Mouse (Mus musculus): ENCODE results near the gene Tmem30b. TPM values are rescaled to one million over a fixed set of nuclear protein-coding genes. Genes with fewer than 3 reads are reported as not detected.
A peak's percentile ranks its signal among the peaks of the same experiment; 100 is the strongest.
"Not testable (repeated sequence)": the region's sequence is repeated elsewhere in the genome, so short reads cannot be mapped to it uniquely, and the experiment has no call there.

Gene Tmem30b
- under 1 TPM in 1 of 2 experiments, not detected in 1; 0.21 TPM for total RNA-seq (2021)
- long read RNA-seq, experiment 1: 0 reads
- long read RNA-seq, experiment 2, partial matches to known transcripts: 0 of 1 reads
- long read RNA-seq, experiment 2, other reads (novel, unspliced or antisense): 0 of 1 reads

DNA sequence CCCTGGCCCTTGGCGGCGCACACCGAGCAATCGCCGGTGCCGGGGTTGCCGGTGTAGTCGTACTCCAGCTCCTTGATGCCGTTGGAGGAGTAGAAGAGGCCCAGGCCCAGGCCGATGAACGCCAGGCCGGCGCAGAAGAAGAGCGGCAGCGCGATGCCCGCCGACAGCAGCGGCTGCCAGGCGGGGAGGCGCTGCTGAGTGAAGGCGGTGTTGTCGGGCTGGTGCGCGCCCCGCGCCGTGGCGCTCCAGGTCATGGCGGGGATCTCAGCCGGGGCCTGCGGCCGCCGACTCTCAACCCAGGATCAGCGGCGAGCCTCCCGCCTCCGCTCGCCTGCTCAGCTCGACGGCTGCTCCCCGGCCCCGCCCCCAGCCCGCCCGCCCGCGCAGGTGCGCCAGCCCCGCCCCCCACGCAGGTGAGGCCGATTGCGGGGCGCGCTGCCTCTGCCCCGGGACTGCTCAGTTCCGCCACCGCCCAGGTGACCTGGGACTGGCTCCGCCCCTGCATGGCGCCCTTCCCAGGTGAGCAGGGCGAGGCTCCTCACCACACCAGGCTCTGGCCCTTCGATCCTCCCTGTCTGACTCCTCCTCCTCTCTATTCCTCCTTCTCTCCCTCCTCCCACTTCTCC lies at the start of gene Tmem30b:
Gene Tmem30b, minus strand, starts transcription at position 307 of the 626 bp plus-strand sequence.
- no peak for DNase-seq (ENCODE audit: low spot score in 2 of 2)

DNA sequence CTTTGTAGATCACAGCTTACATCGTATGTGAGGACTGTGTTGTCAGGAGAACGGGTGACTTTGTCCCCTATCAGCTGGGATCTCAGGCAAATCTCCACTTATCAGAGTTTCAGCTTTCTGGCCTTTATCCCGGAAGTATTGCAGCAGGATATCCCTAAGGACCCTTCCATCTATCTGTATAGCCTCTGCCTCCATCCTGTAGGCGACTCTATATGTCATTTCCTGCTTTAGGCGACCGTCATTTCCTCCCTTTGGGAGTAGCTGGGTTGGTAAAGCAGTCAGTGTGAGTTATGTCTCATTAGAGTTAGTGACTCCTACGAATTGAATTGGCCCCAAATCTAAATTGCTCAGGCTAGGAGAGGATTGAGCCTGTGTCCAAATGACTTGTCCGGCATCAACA lies 49.0 kb upstream of the Tmem30b start:
- DNase-seq (ENCODE audit: low spot score in 2 of 2): no peak

DNA sequence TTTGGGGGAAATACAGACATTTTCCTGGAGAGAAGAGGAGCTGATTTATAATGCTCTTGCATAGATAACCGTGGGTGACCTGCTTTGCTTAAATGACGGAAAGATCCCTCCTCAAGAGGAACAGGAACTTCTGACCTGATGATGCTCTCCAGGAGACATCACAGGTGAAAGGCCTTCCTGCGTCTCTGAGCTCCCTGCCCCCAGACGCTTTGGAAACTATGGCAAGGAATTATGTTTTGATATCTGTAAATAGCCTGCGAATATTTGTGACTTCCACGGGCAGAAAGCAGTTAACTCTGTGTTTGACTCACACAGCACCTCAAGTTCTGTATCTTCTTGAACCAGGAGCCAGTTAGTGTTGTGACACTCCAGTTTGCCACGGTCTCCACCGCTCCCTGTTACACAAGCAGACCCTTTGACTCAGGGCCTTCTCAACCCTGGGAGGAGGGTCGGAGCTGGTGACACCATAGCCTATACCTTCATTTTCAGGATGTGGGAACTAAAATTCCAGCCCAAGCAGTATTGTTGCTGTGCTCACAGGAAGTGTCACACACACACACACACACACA lies 48.1 kb upstream of the Tmem30b start:
- DNase-seq (ENCODE audit: low spot score in 2 of 2): no peak

DNA sequence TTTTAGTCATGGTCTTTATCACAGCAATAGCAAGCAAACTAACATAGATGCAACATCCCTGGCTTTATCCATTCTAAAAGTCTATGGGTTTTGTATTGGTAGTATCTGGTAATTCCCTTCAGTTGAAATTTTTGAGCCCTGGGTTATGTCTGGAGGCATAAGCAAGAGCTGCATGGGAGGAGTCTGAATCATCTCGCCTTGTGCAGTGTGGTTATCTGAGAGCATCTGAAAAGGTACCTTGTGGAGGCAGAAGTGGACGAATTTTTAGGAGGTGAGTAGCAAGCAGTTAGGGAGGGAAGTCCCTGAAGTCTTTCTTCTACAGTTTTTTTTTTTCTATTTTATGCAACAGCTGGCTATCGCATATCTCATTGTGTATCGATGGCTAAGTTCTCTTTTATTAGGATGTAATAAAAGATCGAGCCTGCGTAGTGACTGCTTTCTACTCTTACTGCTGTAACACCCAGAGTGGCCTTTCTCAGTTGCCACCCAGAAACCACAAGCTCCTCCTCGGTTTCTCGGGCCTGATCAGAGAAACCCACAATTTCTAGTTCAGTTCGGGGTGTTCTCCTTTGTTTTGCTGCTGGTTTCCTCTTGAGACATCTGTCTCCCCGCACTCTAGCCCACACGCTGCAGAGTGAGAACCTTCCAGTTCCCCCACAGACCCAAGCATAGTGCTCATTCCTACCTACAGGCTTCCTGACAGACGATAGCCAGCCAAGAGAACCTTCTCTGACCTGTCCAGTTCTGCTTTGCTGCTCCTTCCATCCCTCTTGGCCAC lies 47.0 kb upstream of the Tmem30b start:
- no peak for DNase-seq (ENCODE audit: low spot score in 2 of 2)

DNA sequence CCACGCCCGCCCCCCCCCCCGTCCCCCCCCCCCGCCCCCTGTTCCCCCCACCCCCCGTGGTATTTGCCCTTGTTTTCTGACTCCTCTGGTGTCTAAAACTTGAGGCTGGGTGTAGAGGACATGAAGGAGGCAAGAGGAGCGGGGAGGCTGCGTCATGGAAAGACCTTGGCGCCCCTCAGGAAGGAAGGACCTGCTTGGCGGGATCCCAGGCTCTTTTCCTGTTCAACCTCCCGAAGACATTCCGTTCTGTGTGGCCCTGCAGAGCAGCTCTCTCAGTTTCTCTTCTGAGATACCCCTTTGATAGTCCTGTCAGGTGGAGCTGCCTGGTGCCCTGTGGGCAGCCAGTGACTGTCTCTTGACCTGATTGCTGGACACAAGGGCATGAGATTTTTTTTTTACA lies 45.4 kb upstream of the Tmem30b start:
- no peak for DNase-seq (ENCODE audit: low spot score in 2 of 2)

DNA sequence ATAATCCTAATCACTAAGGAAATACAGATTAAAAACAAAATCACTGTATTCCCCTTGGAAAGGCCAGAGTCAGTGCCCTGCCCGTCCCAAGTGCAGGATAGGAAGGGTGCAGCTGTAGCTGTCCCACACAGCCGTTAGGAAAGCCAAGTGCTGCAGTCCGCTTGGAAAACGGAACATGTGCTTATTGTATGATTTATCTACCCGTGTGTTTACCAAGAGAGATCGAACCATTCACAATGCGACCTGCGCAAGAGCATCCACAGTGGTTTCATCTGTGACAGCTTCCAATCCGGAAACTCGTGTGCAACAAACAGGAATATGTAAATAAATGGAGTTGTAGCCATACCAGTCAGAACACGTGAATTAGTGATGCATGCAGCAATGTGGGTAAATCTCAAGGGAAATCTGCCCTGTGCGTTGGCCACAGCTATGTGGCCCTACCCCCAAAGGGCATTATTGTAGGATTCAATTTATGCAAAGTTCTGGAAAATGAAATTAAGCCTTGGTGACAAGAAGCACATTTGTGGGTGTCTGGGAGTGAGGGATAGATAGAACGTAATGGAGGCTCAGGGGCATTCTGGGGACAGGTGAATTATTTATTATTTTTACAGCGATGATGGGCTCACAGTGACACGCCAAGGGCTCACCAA lies 44.6 kb upstream of the Tmem30b start:
- DNase-seq (ENCODE audit: low spot score in 2 of 2): no peak

DNA sequence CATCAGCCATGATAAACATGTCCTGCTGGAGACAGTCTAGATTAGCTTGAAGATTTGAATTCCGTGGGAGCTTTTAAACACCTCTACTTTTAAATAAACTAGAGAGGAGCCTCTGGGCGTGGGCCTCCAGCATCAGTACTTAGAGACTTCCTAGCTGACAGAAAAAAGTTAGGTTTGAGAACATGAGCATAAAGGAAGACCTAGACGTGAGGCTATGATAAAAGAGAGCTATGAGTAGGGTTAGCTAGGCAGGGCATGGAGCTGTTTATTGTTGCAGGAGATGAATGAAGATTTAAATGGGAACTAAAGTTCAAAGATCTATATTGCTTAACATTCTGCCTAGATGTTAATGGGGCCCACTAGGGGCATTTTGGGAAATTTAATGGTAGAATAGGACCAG lies 41.1 kb upstream of the Tmem30b start:
- DNase-seq (ENCODE audit: low spot score in 2 of 2): no peak

DNA sequence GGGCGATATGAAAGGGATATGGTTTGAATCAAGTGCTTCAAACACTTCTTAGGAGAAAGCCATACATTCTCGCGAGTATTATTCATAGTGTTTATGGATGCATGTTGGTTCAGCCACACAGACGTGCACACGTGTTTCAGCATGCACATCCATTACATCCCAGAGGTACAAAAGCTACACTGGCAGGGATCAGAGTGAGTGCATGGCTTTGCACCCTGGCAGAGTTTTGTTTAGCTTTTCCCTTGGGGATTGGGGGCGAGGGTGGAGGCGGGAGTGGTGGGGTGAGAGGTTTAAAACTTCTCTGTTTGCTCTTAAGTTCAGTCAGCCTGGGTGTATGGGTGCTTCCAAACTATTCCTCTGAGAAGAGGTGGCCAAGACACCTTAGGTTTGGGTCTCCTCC lies 39.7 kb upstream of the Tmem30b start:
- no peak for DNase-seq (ENCODE audit: low spot score in 2 of 2)

DNA sequence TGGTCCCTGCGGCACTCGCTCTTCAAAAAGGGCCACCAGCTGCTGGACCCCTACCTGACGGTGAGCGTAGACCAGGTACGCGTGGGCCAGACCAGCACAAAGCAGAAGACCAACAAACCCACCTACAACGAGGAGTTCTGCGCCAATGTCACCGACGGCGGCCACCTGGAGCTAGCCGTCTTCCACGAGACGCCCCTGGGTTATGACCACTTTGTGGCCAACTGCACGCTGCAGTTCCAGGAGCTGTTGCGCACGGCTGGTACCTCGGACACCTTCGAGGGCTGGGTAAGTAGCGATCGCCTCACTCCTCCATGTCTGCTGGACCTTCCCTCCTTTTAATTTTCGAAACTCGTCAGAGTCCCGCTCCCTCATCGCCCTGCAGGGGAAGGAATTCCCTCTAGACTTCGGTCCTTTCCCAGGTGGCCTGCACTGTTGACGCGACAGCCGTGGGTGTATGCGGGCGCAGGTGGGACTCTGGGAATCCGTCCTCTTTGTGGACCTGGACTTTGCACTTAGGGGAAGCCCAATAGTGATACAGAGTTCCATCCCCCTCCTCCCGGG lies 39.1 kb upstream of the Tmem30b start:
- DNase-seq (ENCODE audit: low spot score in 2 of 2): no peak

DNA sequence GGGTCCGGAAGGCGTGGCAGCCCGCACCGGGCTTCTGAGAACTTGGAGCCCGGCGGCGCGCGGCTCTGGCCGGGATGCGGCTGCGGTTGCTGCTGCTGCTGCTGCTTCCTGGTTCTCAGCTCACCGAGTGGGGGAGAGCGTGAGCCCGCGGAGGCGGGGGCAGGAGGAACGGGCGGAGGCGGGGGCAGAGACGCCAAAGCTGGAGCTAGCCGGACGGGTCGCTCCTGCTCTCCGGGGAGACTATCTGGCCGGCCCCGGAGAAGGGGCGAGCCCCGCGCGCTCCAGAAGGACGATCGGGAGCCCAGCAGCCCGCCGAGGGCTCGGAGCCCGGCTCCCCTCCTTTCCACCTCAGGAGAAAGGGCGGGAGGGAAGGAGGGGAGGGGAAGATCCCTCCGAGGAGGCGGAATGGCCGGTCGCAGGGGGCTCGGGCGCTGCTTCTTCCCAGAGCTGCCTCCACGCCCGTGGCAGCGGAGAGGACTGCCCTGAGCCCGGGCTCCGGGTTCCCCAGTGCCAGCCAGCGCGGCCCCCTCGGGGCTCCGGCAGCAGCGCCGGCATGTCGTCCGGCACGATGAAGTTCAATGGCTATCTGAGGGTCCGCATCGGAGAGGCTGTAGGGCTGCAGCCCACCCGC lies 38.5 kb upstream of the Tmem30b start, which contains the start of gene Prkch:
Gene Prkch, plus strand, starts transcription at position 187 of the 631 bp plus-strand sequence.
- DNase-seq (ENCODE audit: low spot score in 2 of 2): peak; percentile 41 to 62

DNA sequence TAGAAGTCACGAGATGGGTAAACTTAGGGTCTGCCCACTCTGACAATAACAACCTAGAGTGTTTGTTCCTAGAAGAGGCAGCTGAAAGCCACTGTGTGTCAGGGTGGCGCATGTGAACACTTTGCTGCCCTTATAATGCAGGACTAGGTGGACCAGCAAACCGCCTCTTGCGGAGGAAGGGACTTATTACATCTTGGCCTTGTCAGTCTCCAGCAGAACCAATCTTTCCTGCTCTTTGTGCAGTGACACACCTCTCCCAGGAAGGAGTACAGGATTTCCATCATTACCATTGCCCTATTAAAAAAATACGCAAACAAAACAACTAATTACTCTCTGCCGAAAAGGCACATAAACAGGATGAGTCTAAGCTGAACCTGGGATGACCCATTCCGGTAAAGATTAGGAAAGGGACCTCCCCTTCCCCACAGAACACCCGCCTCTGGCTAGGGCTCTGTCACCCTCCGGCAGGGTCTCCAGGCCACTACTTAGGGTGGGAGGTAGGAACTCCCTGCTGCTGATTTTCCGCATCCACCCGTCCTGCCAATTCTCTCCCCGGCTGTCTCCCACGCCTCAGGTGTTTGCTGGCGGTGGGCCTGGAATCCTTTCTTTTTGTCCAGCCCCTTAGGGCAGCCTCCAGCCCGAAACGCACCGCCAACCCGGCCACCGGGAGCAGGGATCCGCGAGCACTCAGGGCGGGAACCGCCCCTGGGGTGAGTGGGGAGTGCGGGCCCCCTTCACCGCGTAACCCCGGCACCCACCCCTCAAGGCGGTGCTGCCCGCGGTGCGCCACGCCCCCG lies 37.8 kb upstream of the Tmem30b start:
- DNase-seq (ENCODE audit: low spot score in 2 of 2): no peak

DNA sequence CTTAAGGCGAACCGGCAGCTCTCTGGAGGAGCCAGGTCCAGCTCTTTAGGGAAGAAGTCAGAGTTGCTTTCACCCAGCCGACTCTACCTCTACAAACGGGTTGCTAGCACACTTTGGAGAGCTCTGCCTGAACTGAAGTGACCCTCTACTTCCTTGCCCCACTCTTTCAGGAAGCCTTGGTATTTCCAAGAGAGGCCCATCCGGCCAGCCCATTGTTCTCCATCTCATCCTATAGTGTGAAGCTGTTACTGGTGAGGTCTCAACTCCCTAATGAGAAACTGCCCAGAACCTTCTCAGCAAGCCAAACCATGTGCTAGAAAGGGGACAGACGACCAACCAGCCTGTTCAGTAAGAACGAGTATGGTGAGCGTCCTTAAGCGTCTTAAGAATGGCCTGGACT lies 37.1 kb upstream of the Tmem30b start:
- DNase-seq (ENCODE audit: low spot score in 2 of 2): no peak

DNA sequence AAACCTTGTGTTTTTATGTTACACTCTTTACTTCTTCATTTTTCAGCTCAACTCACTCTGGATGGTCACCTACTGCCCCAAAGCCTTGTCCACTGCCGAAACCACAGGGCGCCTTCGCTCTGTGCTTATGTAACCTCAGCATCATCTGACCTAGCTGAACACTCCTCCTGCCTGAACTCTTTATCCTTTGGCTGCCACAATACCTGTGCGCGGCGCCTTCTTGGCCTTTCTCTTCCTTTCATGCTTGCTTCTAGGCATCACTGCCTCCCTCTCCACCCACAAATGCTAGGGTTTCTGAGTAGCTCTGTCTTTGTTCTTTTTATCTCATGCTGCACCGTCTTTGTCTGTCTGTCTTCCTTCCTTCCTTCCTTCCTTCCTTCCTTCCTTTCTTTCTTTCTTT lies 34.6 kb upstream of the Tmem30b start:
- no peak for DNase-seq (ENCODE audit: low spot score in 2 of 2)

DNA sequence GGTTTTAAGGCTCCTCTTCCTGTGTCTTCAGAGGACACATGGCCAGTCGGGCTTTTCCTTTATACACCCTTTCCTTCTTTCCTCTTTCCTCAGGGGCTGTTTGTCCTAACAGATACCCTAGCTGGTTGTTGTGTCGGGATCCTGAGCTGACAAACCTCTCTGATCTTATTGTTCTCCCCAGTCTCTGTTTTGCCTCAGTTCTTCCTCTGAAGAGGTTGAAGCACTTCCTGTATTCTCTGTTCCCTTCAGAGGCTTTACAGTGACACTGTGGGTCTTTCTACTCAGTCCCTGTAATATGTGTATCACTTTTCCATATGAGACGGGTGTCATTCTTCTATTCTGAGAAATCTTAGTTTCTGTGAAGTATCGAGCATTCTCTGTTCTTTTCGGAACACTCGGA lies 31.9 kb upstream of the Tmem30b start:
- DNase-seq (ENCODE audit: low spot score in 2 of 2): no peak

DNA sequence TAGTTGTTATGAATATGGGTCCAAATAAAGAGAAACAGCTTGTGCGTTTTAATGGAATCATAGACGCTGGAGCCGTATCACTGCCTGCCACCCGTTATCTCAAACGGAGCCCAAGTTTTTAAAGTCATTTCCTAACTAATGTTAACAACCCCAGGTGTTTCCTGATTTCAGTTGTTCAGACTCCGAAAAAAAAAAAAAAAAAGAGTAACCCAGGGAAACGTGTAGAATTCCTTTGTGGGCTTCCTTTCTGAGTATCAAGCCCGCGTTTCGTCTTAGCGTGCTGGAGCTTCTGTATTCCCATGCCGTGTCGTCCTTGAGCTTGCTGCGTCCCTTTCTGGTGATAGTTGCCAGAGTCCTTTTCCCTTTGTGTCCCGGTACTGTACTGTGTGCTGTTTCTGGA lies 28.4 kb upstream of the Tmem30b start:
- no peak for DNase-seq (ENCODE audit: low spot score in 2 of 2)

DNA sequence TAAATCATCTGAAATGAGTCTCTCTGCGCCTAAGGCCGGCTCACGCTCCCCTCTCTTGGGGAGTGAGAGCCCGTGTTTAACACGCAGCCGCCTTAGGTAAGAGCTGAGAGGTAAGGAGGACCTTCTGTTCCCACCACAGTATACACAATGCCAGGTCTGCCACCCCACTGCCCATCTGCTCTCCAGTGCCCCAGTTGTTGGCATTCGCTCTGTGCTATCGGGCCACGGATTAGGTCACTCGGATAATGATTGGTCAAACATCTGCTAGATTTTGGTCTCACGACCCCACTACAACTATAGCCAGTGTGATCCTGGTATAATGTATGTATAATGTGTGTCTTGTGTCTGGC lies 19.4 kb upstream of the Tmem30b start:
- DNase-seq (ENCODE audit: low spot score in 2 of 2): no peak

DNA sequence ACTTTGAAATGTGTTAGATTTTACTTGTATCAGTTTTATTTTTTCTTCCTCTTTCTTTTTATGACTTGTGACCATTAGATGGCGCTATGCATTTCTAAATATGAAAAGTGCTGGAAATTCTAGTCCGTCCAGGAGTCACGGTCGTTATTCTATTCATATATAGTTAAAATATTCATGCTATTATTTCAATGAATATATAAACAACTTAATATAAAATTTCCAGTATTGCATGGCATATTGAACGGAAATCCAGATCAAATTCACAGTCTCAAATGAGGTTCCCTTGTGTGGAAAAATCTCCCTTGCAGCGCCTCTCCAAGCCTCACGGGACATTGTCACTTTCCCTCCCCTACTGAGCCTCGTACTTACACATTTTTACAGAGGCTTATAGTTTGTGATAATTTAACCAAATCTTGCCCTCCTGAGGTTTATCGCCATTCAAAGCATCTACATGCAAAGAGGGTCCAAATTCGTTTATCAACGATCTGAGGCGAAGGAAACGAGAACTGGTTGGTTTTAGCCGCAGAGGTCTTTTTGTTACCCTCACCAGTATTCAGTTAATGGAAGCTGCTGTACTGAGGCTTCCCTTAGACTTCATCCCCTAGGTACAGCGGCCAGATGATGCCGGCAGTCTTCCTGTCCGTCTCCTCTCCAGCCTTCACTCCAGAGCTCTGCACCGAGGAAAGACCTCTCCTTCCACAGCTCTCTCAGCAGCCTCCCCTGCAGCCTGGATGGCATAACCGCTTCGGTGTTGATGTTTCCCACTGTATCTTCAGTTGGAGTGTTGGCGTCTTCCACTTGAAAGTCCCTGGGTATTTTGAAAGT lies 18.8 kb upstream of the Tmem30b start:
- peak in 1 of 2 experiments; percentile 66 for DNase-seq (ENCODE audit: low spot score in 2 of 2)

DNA sequence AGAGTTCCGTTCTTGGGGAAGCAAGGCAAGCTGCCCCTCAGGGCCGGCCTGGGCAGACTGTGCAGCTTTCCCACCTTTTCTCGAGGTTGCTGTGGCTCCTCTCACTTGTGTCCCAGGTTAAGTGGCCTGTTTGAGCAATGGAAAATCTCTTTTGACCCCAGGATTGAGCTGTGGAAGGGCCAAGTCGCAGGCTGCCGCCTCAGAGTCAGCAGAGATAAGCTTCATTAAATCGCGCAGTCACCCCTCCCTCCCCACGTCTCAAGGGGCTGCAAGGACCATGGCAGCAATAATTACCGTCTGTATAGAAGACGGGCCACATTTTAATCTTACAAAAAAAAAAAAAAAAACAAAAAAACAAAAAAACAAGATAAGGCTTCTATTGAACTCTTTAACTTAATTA lies 18.0 kb upstream of the Tmem30b start:
- no peak for DNase-seq (ENCODE audit: low spot score in 2 of 2)

DNA sequence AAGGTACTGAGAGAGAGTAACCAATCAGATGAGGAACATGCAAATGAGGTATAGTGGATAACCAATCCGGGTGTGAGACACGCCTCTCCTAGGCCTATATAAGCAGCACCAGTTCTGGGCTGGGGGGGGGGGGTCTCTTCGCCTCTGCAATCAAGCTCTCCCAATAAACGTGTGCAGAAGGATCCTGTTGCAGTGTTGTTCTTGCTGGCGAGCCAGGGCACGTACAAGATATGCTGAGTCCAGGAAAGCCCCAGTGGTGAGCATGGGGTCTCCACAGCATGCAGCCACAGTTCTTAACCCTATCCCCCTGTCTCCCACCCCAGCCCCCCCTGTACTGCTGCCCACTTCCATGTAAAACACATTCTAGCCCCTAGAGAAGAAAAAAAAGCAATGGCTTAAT lies 16.9 kb upstream of the Tmem30b start:
- DNase-seq (ENCODE audit: low spot score in 2 of 2): not testable (repeated sequence)
